Mouse (Mus musculus): ENCODE data around the gene Neurog2.

- TF ChIP-seq CTCF (IDR thresholded peaks at IDR 0.05; ENCODE audit: low read depth, low read length) = no peak
- TF ChIP-seq GATA1 (IDR thresholded peaks at IDR 0.05; ENCODE audit: borderline replicate concordance, low read length) = no peak
- no peak for TF ChIP-seq TAL1 (conservative IDR thresholded peaks at IDR 0.05; ENCODE audit: low read depth, low read length)
- no peak for TF ChIP-seq POLR2AphosphoS5 (IDR thresholded peaks at IDR 0.05; ENCODE audit: insufficient replicate concordance, low read depth, low read length)
Measured at GRCm38 (mm10) chr3:127660712-127661111, 27.8 kb downstream of the Neurog2 start.

All from G1E (cell line).